Mouse (Mus musculus): ENCODE measurements at regions not wholly inside any gene's neighbourhood (a gene's known extent, or its start where the extent isn't known, plus 50 kb on each side); places are given as distances from the start of the nearest gene placed in this dataset.

DNA sequence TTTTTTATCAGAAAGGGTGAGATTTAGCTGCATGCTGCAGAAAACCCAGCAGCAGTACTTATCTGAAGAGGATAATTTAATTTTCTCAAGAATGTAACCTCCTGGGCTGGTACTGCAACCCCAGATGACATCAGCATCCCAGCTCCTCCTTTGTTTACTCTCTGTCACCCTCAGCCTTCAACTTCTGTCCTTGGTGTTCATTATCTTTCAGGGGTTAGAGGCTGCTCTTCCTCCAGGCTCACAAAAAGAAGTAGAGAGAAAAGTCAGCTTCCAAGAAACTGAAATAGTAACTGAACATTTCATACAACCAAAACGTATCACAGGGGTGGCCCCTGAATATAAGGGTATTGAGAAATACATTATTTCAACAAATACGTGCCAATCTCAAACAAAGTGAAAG is 262.5 kb upstream of the Cdyl start:
- no peak overlapping the region for H3K4me3 ChIP-seq (ENCODE audit: insufficient read depth, low read depth, low read length)
- no peak overlapping the region for H3K27ac ChIP-seq (replicated peaks; ENCODE audit: insufficient read depth, low read depth, low read length)
- DNase-seq (ENCODE audit: extremely low read depth, low read depth, low spot score): no peak
- WGBS: 61% methylated on average over 2 of the region's 2 CpGs
- no peaks in the 10 kb centered on the region for H3K27me3 ChIP-seq (ENCODE audit: control insufficient read depth, insufficient read depth, low read length)
- H3K4me1 ChIP-seq (ENCODE audit: control insufficient read depth, insufficient read depth, low read length): no peaks in the 10 kb centered on the region
- H3K9ac ChIP-seq (ENCODE audit: low read depth, low read length): no peak overlapping the region
- H3K79me2 ChIP-seq (ENCODE audit: control insufficient read depth, insufficient read depth, low read length): no peaks in the 10 kb centered on the region
- H3K36me3 ChIP-seq (ENCODE audit: control insufficient read depth, insufficient read depth, low read length): no peaks in the 10 kb centered on the region
- TF ChIP-seq POLR2A (IDR thresholded peaks at IDR 0.05; ENCODE audit: extremely low read depth, insufficient read depth, low read length) (no peak), CTCF (IDR thresholded peaks at IDR 0.05; ENCODE audit: low read depth, low read length) (no peak)

DNA sequence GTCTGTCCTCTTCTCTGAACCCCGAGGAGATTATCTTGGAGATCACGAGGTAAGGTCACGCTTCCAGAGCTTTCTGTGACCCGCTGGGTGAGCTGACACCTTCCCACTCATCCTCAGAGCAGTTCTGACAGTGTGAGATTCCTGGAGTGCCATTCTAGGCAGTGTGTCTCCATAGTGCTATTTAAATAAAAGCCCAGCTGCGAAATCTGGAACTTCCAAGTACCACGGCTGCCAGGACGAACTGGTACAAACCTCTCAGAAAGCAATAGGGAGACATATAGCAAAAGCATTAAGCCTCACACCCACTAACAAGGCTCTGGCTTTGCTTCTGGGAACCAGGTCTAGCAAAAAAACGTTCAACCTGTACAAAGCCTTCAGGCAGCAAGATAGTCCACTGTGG is 261.4 kb upstream of the Cdyl start:
- no peak for DNase-seq (ENCODE audit: extremely low read depth, low read depth, low spot score)
- Histone ChIP-seq H3K4me1 (ENCODE audit: control insufficient read depth, insufficient read depth, low read length) (no peaks in the 10 kb centered on the region), H3K4me3 (ENCODE audit: insufficient read depth, low read depth, low read length) (no peak overlapping the region), H3K27me3 (ENCODE audit: control insufficient read depth, insufficient read depth, low read length) (no peaks in the 10 kb centered on the region), H3K27ac (replicated peaks; ENCODE audit: insufficient read depth, low read depth, low read length) (no peak overlapping the region), H3K9ac (ENCODE audit: low read depth, low read length) (no peak overlapping the region), H3K36me3 (ENCODE audit: control insufficient read depth, insufficient read depth, low read length) (no peaks in the 10 kb centered on the region), H3K79me2 (ENCODE audit: control insufficient read depth, insufficient read depth, low read length) (no peaks in the 10 kb centered on the region)
- TF ChIP-seq CTCF (IDR thresholded peaks at IDR 0.05; ENCODE audit: low read depth, low read length): no peak
- no peak for TF ChIP-seq POLR2A (IDR thresholded peaks at IDR 0.05; ENCODE audit: extremely low read depth, insufficient read depth, low read length)
- 71% methylated on average over 8 of the region's 8 CpGs for WGBS

DNA sequence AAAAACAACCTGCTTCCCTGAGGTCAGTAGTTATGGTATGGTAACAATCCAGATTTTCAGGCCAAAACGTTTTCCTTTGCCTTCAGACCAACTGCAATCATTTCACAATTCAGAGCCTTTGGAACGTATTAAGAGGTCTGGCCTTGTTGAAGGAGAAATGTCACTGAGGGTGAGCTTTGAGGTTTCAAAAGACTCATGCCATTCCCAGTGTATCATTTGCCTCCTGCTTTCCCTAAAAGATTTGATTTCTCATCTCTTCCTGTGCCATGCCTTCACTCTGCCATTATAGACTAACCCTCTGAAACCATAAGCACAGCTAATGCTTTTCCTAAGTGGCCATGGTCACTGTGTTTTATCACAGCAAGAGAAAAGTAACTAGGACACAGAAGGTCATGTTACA is 256.8 kb upstream of the Cdyl start:
- TF ChIP-seq POLR2A (IDR thresholded peaks at IDR 0.05; ENCODE audit: extremely low read depth, insufficient read depth, low read length): no peak
- no peak for TF ChIP-seq CTCF (IDR thresholded peaks at IDR 0.05; ENCODE audit: low read depth, low read length)
- Histone ChIP-seq H3K27ac (replicated peaks; ENCODE audit: insufficient read depth, low read depth, low read length) (no peak overlapping the region), H3K4me1 (ENCODE audit: control insufficient read depth, insufficient read depth, low read length) (peaks cover 2% of the 10 kb centered on the region; the same call in 1 of the 2 replicates), H3K27me3 (ENCODE audit: control insufficient read depth, insufficient read depth, low read length) (no peaks in the 10 kb centered on the region), H3K4me3 (ENCODE audit: insufficient read depth, low read depth, low read length) (no peak overlapping the region), H3K9ac (ENCODE audit: low read depth, low read length) (no peak overlapping the region), H3K36me3 (ENCODE audit: control insufficient read depth, insufficient read depth, low read length) (no peaks in the 10 kb centered on the region), H3K79me2 (ENCODE audit: control insufficient read depth, insufficient read depth, low read length) (no peaks in the 10 kb centered on the region)
- no peak for DNase-seq (ENCODE audit: extremely low read depth, low read depth, low spot score)
- WGBS: 75% methylated on average over 2 of the region's 2 CpGs

GRCm38 (mm10) chr13:35404428-35404827 is 255.2 kb upstream of the Cdyl start:
- no peak for DNase-seq (ENCODE audit: extremely low read depth, low read depth, low spot score)
- Histone ChIP-seq H3K27ac (replicated peaks; ENCODE audit: insufficient read depth, low read depth, low read length) (no peak overlapping the region), H3K79me2 (ENCODE audit: control insufficient read depth, insufficient read depth, low read length) (no peaks in the 10 kb centered on the region), H3K4me3 (ENCODE audit: insufficient read depth, low read depth, low read length) (no peak overlapping the region), H3K36me3 (ENCODE audit: control insufficient read depth, insufficient read depth, low read length) (no peaks in the 10 kb centered on the region), H3K27me3 (ENCODE audit: control insufficient read depth, insufficient read depth, low read length) (no peaks in the 10 kb centered on the region), H3K4me1 (ENCODE audit: control insufficient read depth, insufficient read depth, low read length) (peaks cover 2% of the 10 kb centered on the region; the same call in 1 of the 2 replicates), H3K9ac (ENCODE audit: low read depth, low read length) (no peak overlapping the region)
- TF ChIP-seq CTCF (IDR thresholded peaks at IDR 0.05; ENCODE audit: low read depth, low read length) (no peak), POLR2A (IDR thresholded peaks at IDR 0.05; ENCODE audit: extremely low read depth, insufficient read depth, low read length) (no peak)
- 87% methylated on average over 5 of the region's 5 CpGs for WGBS

DNA sequence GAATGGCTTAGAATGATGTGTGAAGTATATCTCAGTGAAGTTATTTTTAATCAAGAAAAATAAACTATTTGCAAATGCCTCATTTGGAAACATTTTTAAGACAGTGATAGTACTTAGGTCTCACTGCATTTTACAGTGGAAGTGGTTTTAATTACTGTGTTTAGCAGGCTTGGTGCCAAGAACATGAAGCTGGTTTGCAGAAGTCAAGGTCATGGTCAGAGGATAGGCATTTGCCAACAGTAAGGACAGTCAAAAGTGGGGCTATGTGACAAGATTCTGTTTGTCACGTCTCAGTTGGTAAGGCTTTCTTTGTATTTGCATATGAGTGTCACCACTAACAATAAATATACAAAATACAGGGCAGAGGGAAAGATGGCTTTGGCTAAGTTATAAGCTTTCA is 254.2 kb upstream of the Cdyl start:
- H3K27ac ChIP-seq (replicated peaks; ENCODE audit: insufficient read depth, low read depth, low read length): no peak overlapping the region
- H3K4me3 ChIP-seq (ENCODE audit: insufficient read depth, low read depth, low read length): no peak overlapping the region
- no peaks in the 10 kb centered on the region for H3K36me3 ChIP-seq (ENCODE audit: control insufficient read depth, insufficient read depth, low read length)
- TF ChIP-seq POLR2A (IDR thresholded peaks at IDR 0.05; ENCODE audit: extremely low read depth, insufficient read depth, low read length): no peak
- no peak for TF ChIP-seq CTCF (IDR thresholded peaks at IDR 0.05; ENCODE audit: low read depth, low read length)
- H3K79me2 ChIP-seq (ENCODE audit: control insufficient read depth, insufficient read depth, low read length): no peaks in the 10 kb centered on the region
- no peak overlapping the region for H3K9ac ChIP-seq (ENCODE audit: low read depth, low read length)
- DNase-seq (ENCODE audit: extremely low read depth, low read depth, low spot score): peak; percentile 56
- WGBS: 7% methylated on average over 1 of the region's 1 CpGs
- no peaks in the 10 kb centered on the region for H3K27me3 ChIP-seq (ENCODE audit: control insufficient read depth, insufficient read depth, low read length)
- H3K4me1 ChIP-seq (ENCODE audit: control insufficient read depth, insufficient read depth, low read length): peaks cover 2% of the 10 kb centered on the region; the same call in 1 of the 2 replicates

- H3K27ac ChIP-seq (replicated peaks; ENCODE audit: insufficient read depth, low read depth, low read length): no peak overlapping the region
- no peaks in the 10 kb centered on the region for H3K36me3 ChIP-seq (ENCODE audit: control insufficient read depth, insufficient read depth, low read length)
- H3K27me3 ChIP-seq (ENCODE audit: control insufficient read depth, insufficient read depth, low read length): no peaks in the 10 kb centered on the region
- H3K79me2 ChIP-seq (ENCODE audit: control insufficient read depth, insufficient read depth, low read length): no peaks in the 10 kb centered on the region
- no peaks in the 10 kb centered on the region for H3K4me1 ChIP-seq (ENCODE audit: control insufficient read depth, insufficient read depth, low read length)
- WGBS: 54% methylated on average over 4 of the region's 4 CpGs
- DNase-seq (ENCODE audit: extremely low read depth, low read depth, low spot score): peak; percentile 67
- H3K9ac ChIP-seq (ENCODE audit: low read depth, low read length): no peak overlapping the region
- no peak for TF ChIP-seq POLR2A (IDR thresholded peaks at IDR 0.05; ENCODE audit: extremely low read depth, insufficient read depth, low read length)
- no peak for TF ChIP-seq CTCF (IDR thresholded peaks at IDR 0.05; ENCODE audit: low read depth, low read length)
- H3K4me3 ChIP-seq (ENCODE audit: insufficient read depth, low read depth, low read length): no peak overlapping the region
Measured at GRCm38 (mm10) chr13:35417500-35417899, 242.1 kb upstream of the Cdyl start.
